Mouse (Mus musculus) ES-Bruce4 (cell line): ENCODE measurements around the gene Tmem258.

Source experiments
- CTCF ChIP-seq: IDR thresholded peaks from one replicate; pipeline ENCODE4 v1.8.1; 2011; ENCODE audit warnings: low read depth, low read length
- EP300 ChIP-seq: IDR thresholded peaks from 2 replicates; pipeline ENCODE4 v1.6.1; 2011; ENCODE audit warnings: low read depth, low read length; ENCODE audit not compliant: insufficient read depth
- POLR2A ChIP-seq: IDR thresholded peaks from one replicate; pipeline ENCODE4 v1.8.1; 2011; ENCODE audit warnings: low read length; ENCODE audit not compliant: insufficient read depth

- TF ChIP-seq POLR2A (no peak), CTCF (no peak), EP300 (no peak)
Measured at GRCm38 (mm10) chr19:10171846-10172245, 32.0 kb upstream of the Tmem258 start.
